Mouse (Mus musculus) liver, embryonic 16.5 days (tissue): ENCODE results near the gene Fam204a. TPM values are rescaled to one million over a fixed set of nuclear protein-coding genes. Genes with fewer than 3 reads are reported as not detected.
A peak's percentile ranks its signal among the peaks of the same experiment; 100 is the strongest.

Experiments
- ATAC-seq: fragments of 200-750 bp; cut with Nextera tagmentation; 2 replicates; pipeline ENCODE4 v1.8.0; 2017; ENCODE audit warnings: low read depth, mild to moderate bottlenecking, moderate number of reproducible peaks, moderate library complexity
- H3K27ac ChIP-seq: fragments of 300-500 bp; sonication (generic); 2 replicates; pipeline ENCODE4 v1.5.1; 2014; ENCODE audit warnings: mild to moderate bottlenecking, low read length
- H3K27me3 ChIP-seq: fragments of 300-500 bp; sonication (generic); 2 replicates; pipeline ENCODE4 v1.6.1; 2014; ENCODE audit warnings: low read depth, low read length, mixed read lengths; ENCODE audit not compliant: control insufficient read depth, insufficient read depth
- H3K36me3 ChIP-seq: fragments of 300-500 bp; sonication (generic); 2 replicates; pipeline ENCODE4 v1.6.1; 2014; ENCODE audit warnings: mild to moderate bottlenecking; ENCODE audit not compliant: control insufficient read depth, insufficient read depth
- H3K4me1 ChIP-seq: fragments of 300-500 bp; sonication (generic); 2 replicates; pipeline ENCODE4 v1.6.1; 2014; ENCODE audit warnings: low read depth, low read length, mixed read lengths; ENCODE audit not compliant: control insufficient read depth
- H3K4me2 ChIP-seq: fragments of 300-500 bp; sonication (generic); 2 replicates; pipeline ENCODE4 v1.6.1; 2014; ENCODE audit warnings: low read depth, low read length, mixed read lengths
- H3K4me3 ChIP-seq: fragments of 300-500 bp; sonication (generic); 2 replicates; pipeline ENCODE4 v1.5.1; 2014; ENCODE audit warnings: low read depth, mild to moderate bottlenecking, low read length
- H3K9ac ChIP-seq: fragments of 300-500 bp; sonication (generic); 2 replicates; pipeline ENCODE4 v1.6.1; 2014; ENCODE audit warnings: low read depth, low read length
- H3K9me3 ChIP-seq: fragments of 300-500 bp; sonication (generic); replicated peaks from 2 replicates; pipeline ENCODE4 v1.6.1; 2016; ENCODE audit warnings: low read length; ENCODE audit not compliant: control insufficient read depth
- WGBS: fragments of 180-500 bp; shearing (Covaris S2); extraction: QIAGEN DNeasy Blood & Tissue Kit; methylation state at CpG from one replicate; pipeline ENCODE4 v1.1.7; 2014; ENCODE audit not compliant: insufficient replicate concordance; 5-methylcytosine and 5-hydroxymethylcytosine counted together
- polyA plus RNA-seq: library from polyadenylated mRNA; unstranded; fragments of >200 nt; fragmentation: Nextera tagmentation; extraction: Ambion mirVana; gene quantifications from 2 replicates; pipeline ENCODE4 v1.2.1, GENCODE M21; 2015

The Fam204a gene
- polyA plus RNA-seq, 1 experiment from 2014 or later, result 14.4 TPM

DNA sequence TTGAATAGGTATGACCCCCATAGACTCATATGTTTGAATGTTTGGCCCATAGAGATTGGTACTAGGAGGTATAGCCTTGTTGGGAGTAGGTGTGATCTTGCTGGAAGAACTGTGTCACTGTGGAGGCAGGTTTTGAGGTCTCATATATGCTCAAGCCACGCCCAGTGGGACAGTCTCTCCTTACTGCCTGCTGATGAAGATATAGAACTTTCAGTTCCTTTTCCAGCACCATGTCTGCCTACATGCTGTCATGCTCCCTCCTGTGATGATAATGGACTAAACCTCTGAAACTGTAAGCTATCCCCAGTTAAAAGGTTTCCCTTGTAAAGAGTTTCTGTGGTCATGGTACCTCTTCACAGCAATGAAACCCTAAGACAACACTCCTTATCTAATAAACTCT is 44.3 kb downstream of the Fam204a start:
- no peak overlapping the region for H3K27ac ChIP-seq
- no peaks in the 10 kb centered on the region for H3K36me3 ChIP-seq
- no peak overlapping the region for H3K4me2 ChIP-seq
- no peaks in the 10 kb centered on the region for H3K27me3 ChIP-seq
- 74% methylated on average over 1 of the region's 1 CpGs for WGBS
- no peak overlapping the region for H3K4me3 ChIP-seq
- H3K9me3 ChIP-seq, result no peaks in the 10 kb centered on the region
- H3K4me1 ChIP-seq, result no peaks in the 10 kb centered on the region
- no peak overlapping the region for H3K9ac ChIP-seq
- ATAC-seq, result no peak

GRCm38 (mm10) chr19:60178771-60179563 is 47.5 kb downstream of the Fam204a start:
- H3K9me3 ChIP-seq, result no peaks in the 10 kb centered on the region
- no peaks in the 10 kb centered on the region for H3K27me3 ChIP-seq
- H3K9ac ChIP-seq, result no peak overlapping the region
- H3K36me3 ChIP-seq, result no peaks in the 10 kb centered on the region
- H3K4me1 ChIP-seq, result no peaks in the 10 kb centered on the region
- no peak overlapping the region for H3K27ac ChIP-seq
- H3K4me3 ChIP-seq, result no peak overlapping the region
- WGBS, result 57% methylated on average over 8 of the region's 8 CpGs
- no peak for ATAC-seq
- no peak overlapping the region for H3K4me2 ChIP-seq

- WGBS, result 15% methylated on average over 2 of the region's 2 CpGs
- Histone ChIP-seq H3K4me3 (no peak overlapping the region), H3K27ac (no peak overlapping the region), H3K9me3 (no peaks in the 10 kb centered on the region), H3K4me2 (no peak overlapping the region), H3K27me3 (no peaks in the 10 kb centered on the region), H3K9ac (no peak overlapping the region), H3K36me3 (no peaks in the 10 kb centered on the region), H3K4me1 (no peaks in the 10 kb centered on the region)
- no peak for ATAC-seq
Observed at GRCm38 (mm10) chr19:60165417-60165816, 61.1 kb downstream of the Fam204a start.

DNA sequence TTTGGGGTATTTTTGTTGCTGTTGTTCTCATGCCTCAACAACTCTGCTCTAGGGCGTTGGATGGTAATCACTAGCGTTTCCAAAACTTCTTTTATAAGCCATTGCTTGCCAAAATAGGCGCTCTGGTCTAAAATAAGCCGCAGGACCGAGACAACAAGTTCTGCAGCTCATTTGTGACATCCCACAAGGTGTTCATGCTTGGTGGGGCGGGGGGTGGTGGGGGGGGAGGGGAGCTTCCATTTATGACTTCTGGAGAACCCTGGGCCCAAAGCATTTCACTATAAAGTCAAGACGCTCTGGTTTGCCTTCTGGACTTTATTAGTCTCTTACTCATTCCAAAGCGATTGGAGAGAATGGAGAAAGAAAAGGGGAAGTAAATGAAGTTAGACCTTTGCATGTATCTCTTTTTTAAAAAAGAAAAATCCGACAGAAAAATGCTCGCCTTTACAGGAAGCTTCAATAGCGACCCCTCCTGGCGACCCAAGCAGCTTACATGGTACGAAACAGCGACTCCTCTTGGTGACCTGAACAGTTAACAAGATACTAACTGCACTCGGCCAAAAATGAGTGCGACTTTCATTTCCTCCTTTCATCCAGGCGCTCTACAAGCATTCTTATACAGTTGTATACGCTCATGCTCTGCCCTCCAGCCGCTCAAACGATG is 65.8 kb downstream of the Fam204a start:
- peak overlapping the region; percentile 17; the same call in 1 of the 2 replicates for H3K4me2 ChIP-seq
- no peaks in the 10 kb centered on the region for H3K36me3 ChIP-seq
- H3K9ac ChIP-seq, result no peak overlapping the region
- H3K27me3 ChIP-seq, result no peaks in the 10 kb centered on the region
- no peaks in the 10 kb centered on the region for H3K9me3 ChIP-seq
- H3K4me1 ChIP-seq, result no peaks in the 10 kb centered on the region
- H3K27ac ChIP-seq, result no peak overlapping the region
- H3K4me3 ChIP-seq, result 0 out of 2 replicates have a peak overlapping the region, but pooled peaks have one; percentile 5
- 9% methylated on average over 20 of the region's 20 CpGs for WGBS
- no peak for ATAC-seq

GRCm38 (mm10) chr19:60159827-60160226 is 66.7 kb downstream of the Fam204a start:
- Histone ChIP-seq H3K4me2 (no peak overlapping the region), H3K4me1 (no peaks in the 10 kb centered on the region), H3K36me3 (no peaks in the 10 kb centered on the region), H3K9me3 (no peaks in the 10 kb centered on the region), H3K4me3 (no peak overlapping the region), H3K27ac (no peak overlapping the region), H3K9ac (no peak overlapping the region), H3K27me3 (no peaks in the 10 kb centered on the region)
- ATAC-seq, result no peak
- WGBS, result 44% methylated on average over 6 of the region's 6 CpGs

DNA sequence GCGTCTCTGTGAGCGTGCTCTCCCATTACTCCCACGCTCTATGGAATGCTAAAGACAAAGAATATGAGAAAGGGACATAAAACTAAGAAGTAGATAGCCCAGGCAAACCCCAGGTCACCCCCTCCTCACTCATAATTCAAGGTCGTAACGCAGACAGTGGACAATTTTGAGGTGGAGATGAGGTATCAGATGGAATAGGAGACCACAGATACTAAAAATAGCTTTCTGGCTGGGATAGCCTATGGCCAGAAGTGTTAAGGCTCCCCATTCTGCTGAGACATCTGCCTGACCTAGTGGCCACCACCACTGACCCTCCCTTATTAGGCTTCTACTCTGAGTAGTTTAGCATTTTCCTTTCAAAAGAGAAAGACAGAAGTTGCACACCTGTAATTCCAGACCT is 71.2 kb downstream of the Fam204a start:
- no peak overlapping the region for H3K27ac ChIP-seq
- H3K4me3 ChIP-seq, result no peak overlapping the region
- 60% methylated on average over 5 of the region's 5 CpGs for WGBS
- no peaks in the 10 kb centered on the region for H3K9me3 ChIP-seq
- no peaks in the 10 kb centered on the region for H3K27me3 ChIP-seq
- no peaks in the 10 kb centered on the region for H3K4me1 ChIP-seq
- no peak overlapping the region for H3K4me2 ChIP-seq
- H3K9ac ChIP-seq, result no peak overlapping the region
- ATAC-seq, result no peak
- H3K36me3 ChIP-seq, result no peaks in the 10 kb centered on the region

GRCm38 (mm10) chr19:60153096-60153495 is 73.4 kb downstream of the Fam204a start:
- Histone ChIP-seq H3K4me2 (no peak overlapping the region), H3K27me3 (no peaks in the 10 kb centered on the region), H3K9me3 (no peaks in the 10 kb centered on the region), H3K4me3 (no peak overlapping the region), H3K27ac (no peak overlapping the region), H3K36me3 (no peaks in the 10 kb centered on the region), H3K9ac (no peak overlapping the region), H3K4me1 (no peaks in the 10 kb centered on the region)
- 54% methylated on average over 1 of the region's 1 CpGs for WGBS
- no peak for ATAC-seq

DNA sequence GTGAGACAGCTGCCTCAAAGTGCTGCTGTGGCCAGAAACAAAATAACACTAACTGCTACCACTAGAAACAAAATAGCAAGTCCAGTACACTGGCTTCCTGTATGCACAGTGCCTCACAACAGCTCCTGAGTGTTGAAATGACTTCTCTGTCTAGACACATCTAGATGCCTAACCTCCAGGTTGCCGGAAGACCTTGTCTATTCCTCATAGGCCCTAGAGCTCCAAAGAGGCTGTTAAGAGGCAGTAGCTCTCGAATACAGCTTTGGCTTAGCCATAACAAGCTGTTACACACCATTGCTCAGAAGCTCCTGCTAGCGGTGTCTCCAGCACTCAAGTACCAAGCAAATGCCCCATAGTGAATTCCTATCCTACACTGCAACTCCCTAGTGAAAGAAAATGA is 76.4 kb downstream of the Fam204a start:
- no peak for ATAC-seq
- H3K9ac ChIP-seq, result no peak overlapping the region
- H3K27me3 ChIP-seq, result peaks cover 4% of the 10 kb centered on the region; the same call in 1 of the 2 replicates
- no peak overlapping the region for H3K4me3 ChIP-seq
- H3K36me3 ChIP-seq, result no peaks in the 10 kb centered on the region
- H3K27ac ChIP-seq, result no peak overlapping the region
- WGBS, result 60% methylated on average over 3 of the region's 3 CpGs
- no peaks in the 10 kb centered on the region for H3K4me1 ChIP-seq
- no peak overlapping the region for H3K4me2 ChIP-seq
- H3K9me3 ChIP-seq, result no peaks in the 10 kb centered on the region
